Mouse (Mus musculus): ENCODE data around the gene Tlcd1.

DNA sequence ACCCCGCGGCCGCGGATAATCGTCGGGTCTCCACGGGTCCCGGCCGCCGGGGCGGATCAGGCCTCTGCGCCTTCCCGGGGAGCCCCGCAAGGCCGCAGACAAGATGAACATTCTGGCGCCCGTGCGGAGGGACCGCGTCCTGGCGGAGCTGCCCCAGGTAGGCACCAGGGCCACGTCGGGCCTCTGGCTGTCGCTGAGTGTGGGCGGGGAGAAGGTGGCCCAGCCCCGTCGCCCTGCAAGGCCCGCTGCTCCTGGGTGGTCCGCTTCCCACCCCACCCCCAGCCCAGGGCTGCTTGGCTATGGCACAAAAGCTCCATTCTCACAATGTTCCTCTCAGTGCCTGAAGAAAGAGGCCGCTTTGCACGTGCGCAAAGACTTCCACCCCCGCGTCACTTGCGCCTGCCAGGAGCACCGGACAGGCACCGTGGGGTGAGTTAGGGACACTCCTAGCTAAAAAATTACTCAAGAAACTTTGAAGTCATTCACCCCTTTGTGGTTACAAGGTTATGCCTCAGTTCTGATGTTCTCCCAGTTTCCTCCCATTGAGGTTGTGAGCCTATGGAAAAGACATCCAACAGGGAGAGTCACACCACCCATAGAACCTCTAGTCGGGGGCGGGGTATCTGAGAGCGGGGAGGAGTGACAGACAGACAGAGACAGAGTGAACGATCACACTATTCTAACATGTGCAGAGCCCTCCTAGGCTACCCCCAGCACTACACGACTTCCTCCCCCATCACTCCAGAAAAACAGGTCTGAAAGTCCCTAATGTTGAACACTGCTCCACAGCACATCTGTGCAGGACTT, 12.9 kb downstream of the Tlcd1 start:
- TF ChIP-seq MAX (IDR thresholded peaks at IDR 0.05; ENCODE audit: low read length) (peak; percentile 80), GABPA (IDR thresholded peaks at IDR 0.05; ENCODE audit: low read depth, low read length) (no peak), ZMIZ1 (IDR thresholded peaks at IDR 0.05; ENCODE audit: low read depth, low read length) (peak; percentile 52; the same call in 1 of the 2 replicates), HCFC1 (IDR thresholded peaks at IDR 0.05; ENCODE audit: low read depth, low read length) (peak; percentile 5; the same call in 1 of the 2 replicates), MYC (IDR thresholded peaks at IDR 0.05; ENCODE audit: low read depth, low read length) (no peak; the same call in 1 of the 2 replicates), ELF1 (IDR thresholded peaks at IDR 0.05; ENCODE audit: low read depth, low read length) (no peak)

Data from MEL (cell line).